Mouse (Mus musculus) liver, adult (tissue): ENCODE results near the gene Mthfd2l.

Source experiments
- GATA4 ChIP-seq: IDR thresholded peaks from 2 replicates; pipeline ENCODE4 v1.6.1; 2014; ENCODE audit warnings: mild to moderate bottlenecking, low read length; ENCODE audit not compliant: insufficient replicate concordance

Mthfd2l gene

DNA sequence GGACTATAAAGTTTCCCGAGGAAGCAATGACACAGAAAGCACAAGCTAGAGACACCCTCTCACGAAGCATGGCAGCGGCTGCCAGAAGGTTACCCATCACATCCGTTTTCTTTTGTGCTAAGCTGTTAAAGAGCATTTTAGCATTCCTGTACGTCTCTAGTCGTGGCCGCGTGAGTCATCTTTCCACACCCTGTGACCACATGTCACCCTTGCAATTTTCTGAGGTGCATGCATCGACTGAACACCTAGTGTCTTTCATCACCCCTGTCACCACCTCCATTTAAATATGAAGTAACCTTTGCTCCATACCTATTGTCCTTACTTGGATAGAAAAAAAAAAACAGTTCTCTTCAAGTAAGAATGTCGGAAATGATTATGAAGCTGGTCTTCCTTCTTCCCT, 84.3 kb downstream of the Mthfd2l start:
- TF ChIP-seq GATA4 = no peak

DNA sequence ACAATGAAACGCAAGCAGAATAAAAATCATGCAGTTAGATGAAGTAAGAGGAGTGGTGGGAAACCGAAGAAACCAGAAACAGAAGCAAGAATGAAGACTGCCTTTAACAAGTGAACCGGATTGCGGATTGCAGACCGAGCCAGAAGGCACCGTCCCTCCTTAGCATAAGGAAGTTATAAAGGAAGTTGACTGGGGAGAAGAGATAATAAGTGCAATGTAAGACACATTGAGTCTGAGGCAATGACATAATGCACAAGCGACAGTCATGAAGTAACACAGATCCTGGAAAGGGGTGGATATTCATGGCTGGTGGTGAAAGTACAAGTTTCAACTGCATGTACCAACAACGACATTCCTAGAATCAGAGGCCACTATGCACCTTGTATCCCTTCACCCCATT, 92.2 kb downstream of the Mthfd2l start:
- no peak for TF ChIP-seq GATA4

DNA sequence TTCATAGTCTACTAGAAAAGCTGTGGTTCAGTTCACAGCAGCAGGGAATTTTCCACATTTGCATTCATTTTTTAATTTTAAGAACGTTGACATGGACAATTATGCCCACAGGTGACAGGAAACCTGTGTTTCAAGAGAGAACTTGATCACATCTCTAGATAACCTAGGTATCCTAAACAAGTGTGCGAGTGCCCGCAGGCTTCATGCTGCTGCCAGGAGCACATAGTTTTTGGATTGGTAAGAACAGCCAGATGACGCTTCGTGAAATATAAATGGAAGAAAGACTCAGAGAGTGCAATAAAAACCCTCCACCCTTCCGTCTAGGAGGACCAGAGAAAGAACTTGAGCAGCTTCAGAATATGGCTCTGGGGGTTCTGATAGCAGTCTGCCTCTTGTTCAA, 96.2 kb downstream of the Mthfd2l start, which contains the start of gene Epgn:
Gene Epgn, plus strand, starts transcription at position 301 of the 400 bp plus-strand sequence.
- TF ChIP-seq GATA4 = no peak

DNA sequence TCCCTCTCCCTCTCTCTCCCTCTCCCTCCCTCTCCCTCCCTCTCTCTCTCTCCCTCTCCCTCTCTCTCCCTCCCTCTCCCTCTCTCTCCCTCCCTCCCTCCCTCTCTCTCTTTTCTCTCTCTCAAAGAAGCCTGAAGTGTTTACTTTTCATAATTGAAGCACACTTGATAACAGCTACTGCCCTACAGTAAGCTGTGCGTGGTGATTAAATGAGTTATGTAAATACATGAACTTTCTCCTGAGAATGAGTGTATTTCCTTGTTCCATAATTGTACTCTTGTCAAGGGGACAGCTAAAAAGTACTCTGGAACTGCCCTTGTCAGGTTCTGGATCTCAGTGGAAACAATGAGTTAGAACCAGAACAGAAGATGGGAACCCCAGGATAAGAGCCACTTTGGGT, 96.9 kb downstream of the Mthfd2l start:
- no peak for TF ChIP-seq GATA4

DNA sequence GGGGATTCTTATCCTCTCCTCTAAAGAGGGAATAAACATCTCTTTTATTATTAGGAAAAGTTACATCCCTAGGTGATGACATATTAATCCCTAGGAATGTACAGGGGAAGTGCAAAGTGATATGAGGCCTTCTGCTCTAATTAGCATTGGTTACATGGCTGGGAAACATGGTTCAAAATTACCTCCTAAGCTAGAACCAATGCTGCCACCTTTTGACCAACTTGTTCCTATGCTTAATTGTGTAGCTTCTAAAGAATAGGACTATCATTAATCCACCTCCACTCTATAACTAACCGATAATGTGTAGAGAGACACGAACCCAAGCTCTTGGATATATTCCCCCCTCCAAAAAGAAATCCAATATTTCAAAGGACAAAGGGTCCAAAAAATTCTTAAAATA, 99.7 kb downstream of the Mthfd2l start:
- no peak for TF ChIP-seq GATA4

DNA sequence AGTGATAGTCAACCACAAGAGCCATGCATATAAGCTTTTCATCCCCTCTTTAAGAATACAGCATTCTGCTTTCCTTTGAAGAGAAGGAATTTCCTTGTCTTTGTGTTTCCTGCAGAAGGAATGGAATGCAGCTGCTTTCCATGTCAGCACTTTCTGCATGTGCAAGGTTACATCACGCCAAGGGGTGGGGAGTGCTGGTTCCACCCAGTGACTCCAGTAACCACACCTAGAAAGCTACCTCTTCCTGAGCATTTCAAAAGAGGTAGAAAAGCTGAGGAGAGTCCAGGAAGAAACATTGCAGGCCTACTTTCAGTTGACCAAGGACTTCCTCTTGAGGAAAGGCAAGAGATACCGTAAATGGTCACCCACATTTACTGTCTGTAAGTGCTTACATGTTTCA, 104.4 kb downstream of the Mthfd2l start:
- TF ChIP-seq GATA4 = no peak

- TF ChIP-seq GATA4 = no peak
These were observed 105.7 kb downstream of the Mthfd2l start for GRCm38 (mm10) chr5:91036628-91037027.

DNA sequence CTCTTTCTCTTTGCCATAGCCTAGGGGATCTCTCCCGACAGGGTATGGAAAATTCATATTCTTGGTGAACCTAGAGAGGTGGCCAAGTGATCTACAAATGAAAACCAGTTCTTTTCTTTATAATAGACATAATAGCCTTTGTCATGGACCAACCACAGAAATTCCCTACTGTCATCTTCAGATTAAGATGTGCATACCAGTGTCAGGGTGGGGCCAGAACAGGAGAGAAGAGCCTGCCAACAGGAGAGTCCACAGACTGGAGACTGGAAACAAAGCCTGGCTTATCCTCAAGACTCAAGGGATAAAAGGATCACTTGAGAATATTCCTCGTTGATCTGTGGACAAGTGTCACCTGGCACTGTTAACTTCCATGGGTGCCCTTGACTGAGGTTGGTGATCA, 106.8 kb downstream of the Mthfd2l start:
- TF ChIP-seq GATA4 = no peak

DNA sequence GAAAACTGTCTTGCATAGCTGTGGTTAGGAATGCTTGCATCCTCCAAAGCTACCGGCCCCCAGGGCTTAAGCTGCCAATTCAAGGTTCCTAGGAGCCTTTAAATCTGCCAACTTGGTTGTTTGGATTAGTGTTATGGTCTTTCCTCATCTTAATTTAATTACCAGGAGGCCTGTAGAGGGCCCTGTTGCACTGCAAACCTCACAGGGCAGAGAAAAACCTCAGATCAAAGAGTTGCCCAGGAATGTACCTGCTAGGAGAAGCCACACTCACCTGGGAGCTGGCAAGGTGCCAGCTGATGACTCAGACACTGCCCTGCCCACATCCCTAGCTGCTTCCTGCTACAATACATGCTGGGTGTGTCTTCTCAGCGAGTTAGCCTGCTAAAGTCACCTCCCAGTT, 107.6 kb downstream of the Mthfd2l start:
- no peak for TF ChIP-seq GATA4

DNA sequence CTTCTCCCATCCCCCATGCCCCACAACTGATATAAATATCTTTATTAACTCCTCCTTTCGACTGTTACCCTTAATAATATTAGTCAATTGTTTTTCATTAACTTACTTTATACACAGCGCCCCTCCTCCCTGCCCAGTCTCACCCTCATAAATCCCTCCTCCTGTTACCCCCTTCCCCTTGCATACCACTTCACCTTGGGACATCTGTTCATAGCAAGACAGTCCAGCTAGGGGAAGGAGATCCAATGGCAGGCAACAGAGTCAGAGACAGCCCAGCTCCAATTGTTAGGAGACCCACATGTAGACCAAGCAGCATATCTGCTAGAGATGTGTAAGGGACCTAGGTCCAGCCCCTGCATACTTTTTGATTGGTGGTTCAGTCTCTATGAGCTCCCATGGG, 108.0 kb downstream of the Mthfd2l start:
- no peak for TF ChIP-seq GATA4

DNA sequence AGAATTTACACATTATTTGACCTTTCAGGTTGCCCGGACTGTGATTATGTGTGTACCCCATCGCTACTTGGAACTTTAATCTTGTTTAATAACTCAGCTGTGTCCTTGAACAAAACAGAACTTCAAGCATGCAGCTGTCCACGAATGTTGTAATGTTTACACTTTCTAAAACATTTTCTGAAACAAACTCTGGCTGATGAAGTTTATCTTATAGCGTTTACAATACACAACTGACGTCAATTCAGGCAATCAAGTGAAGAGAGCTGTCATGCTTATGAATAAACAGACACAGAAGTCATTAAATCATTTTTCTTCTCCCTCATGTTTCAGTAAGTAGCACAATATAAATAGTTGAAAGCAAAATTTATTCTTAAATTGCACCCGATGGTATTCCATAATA, 117.1 kb downstream of the Mthfd2l start:
- no peak for TF ChIP-seq GATA4

DNA sequence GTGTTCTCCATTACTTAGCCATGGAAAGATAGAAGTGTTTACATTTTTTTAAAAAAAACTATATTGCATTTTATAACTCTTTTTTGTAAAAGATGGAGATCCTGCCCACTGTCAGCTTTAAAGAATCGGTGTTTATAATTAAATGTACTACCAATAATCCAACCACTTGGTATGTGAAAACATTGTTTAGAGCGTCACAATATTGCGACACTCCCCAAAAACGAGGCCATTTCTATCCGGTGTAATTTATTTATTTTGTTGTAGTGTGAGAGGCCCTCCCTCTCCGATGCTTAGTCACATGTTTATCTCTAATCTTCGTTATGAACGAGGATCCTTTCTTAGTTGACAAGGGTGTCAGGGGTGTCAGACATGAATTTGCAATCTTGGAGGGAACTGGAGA, 117.5 kb downstream of the Mthfd2l start:
- TF ChIP-seq GATA4 = no peak
